Mouse (Mus musculus): ENCODE measurements around the gene Dnttip1.

Dnttip1 gene

GRCm38 (mm10) chr2:164804533-164805331 lies 58.9 kb downstream of the Dnttip1 start, which contains the start of the genes Acot8 and Zswim3:
Acot8 (minus strand) TSS chr2:164804882.
Zswim3 (plus strand) TSS chr2:164805098.
- in situ Hi-C loops (cut with MseI, MboI), result no loop called here

GRCm38 (mm10) chr2:164805332-164805718 lies 59.5 kb downstream of the Dnttip1 start:
- in situ Hi-C loops (cut with MseI, MboI), result no loop called here

- in situ Hi-C loops (cut with MseI, MboI), result no loop called here
Observed at GRCm38 (mm10) chr2:164806614-164807013, 60.8 kb downstream of the Dnttip1 start.

- in situ Hi-C loops (cut with MseI, MboI), result no loop called here
Observed at GRCm38 (mm10) chr2:164813557-164813956, 67.8 kb downstream of the Dnttip1 start.

- in situ Hi-C loops (cut with MseI, MboI), result no loop called here
Observed at GRCm38 (mm10) chr2:164815348-164815747, 69.6 kb downstream of the Dnttip1 start.

GRCm38 (mm10) chr2:164815821-164816220 lies 70.0 kb downstream of the Dnttip1 start:
- in situ Hi-C loops (cut with MseI, MboI), result no loop called here

GRCm38 (mm10) chr2:164817206-164817605 lies 71.4 kb downstream of the Dnttip1 start:
- in situ Hi-C loops (cut with MseI, MboI), result no loop called here

GRCm38 (mm10) chr2:164817703-164818102 lies 71.9 kb downstream of the Dnttip1 start:
- in situ Hi-C loops (cut with MseI, MboI), result no loop called here

Measured in mouse trophoblast stem cell (cell line).